Mouse (Mus musculus): ENCODE measurements around the gene Ptpn9. TPM values are rescaled to one million over a fixed set of nuclear protein-coding genes. Genes with fewer than 3 reads are reported as not detected.
"Not testable (repeated sequence)": the region's sequence is repeated elsewhere in the genome, so short reads cannot be mapped to it uniquely, and the experiment has no call there.

The Ptpn9 gene
- total RNA-seq (2022): 10 to 100 TPM; 54.2 to 57.3 (median 56.7) TPM

GRCm38 (mm10) chr9:56994286-56995197 lies at the start of gene Ptpn9:
Gene Ptpn9 (plus strand): TSS chr9:56994923.
- DNase-seq: peak; percentile 84

GRCm38 (mm10) chr9:56947481-56947880 lies 47.2 kb upstream of the Ptpn9 start:
- not testable (repeated sequence) for DNase-seq

- DNase-seq: not testable (repeated sequence)
Measured at GRCm38 (mm10) chr9:56948699-56949098, 46.0 kb upstream of the Ptpn9 start.

GRCm38 (mm10) chr9:56949767-56950166 lies 45.0 kb upstream of the Ptpn9 start:
- no peak for DNase-seq

- DNase-seq: peak; percentile 97
Measured at GRCm38 (mm10) chr9:56950414-56951400, 44.0 kb upstream of the Ptpn9 start, which contains the start of gene Snupn. Gene Snupn (plus strand): TSS chr9:56950878.

GRCm38 (mm10) chr9:56953562-56953961 lies 41.2 kb upstream of the Ptpn9 start:
- no peak for DNase-seq

- DNase-seq: no peak
Measured at GRCm38 (mm10) chr9:56956966-56957675, 37.6 kb upstream of the Ptpn9 start.

- DNase-seq: no peak
Measured at GRCm38 (mm10) chr9:56958689-56959088, 36.0 kb upstream of the Ptpn9 start.

- no peak for DNase-seq
Measured at GRCm38 (mm10) chr9:56961591-56961990, 33.1 kb upstream of the Ptpn9 start.

GRCm38 (mm10) chr9:56970158-56970557 lies 24.6 kb upstream of the Ptpn9 start:
- DNase-seq: no peak

- no peak for DNase-seq
Measured at GRCm38 (mm10) chr9:56973960-56974524, 20.7 kb upstream of the Ptpn9 start.

- no peak for DNase-seq
Measured at GRCm38 (mm10) chr9:56975199-56975598, 19.5 kb upstream of the Ptpn9 start.

GRCm38 (mm10) chr9:56980186-56980585 lies 14.5 kb upstream of the Ptpn9 start:
- no peak for DNase-seq

- DNase-seq: no peak
Measured at GRCm38 (mm10) chr9:56981502-56981901, 13.2 kb upstream of the Ptpn9 start.

GRCm38 (mm10) chr9:56995198-56996027 lies 690 bp downstream of the Ptpn9 start:
- DNase-seq: peak; percentile 31

GRCm38 (mm10) chr9:56996028-56996346 lies 1.3 kb downstream of the Ptpn9 start:
- DNase-seq: peak; percentile 37

GRCm38 (mm10) chr9:56997206-56997605 lies 2.5 kb downstream of the Ptpn9 start:
- not testable (repeated sequence) for DNase-seq

- DNase-seq: peak; percentile 32
Measured at GRCm38 (mm10) chr9:57003011-57003410, 8.3 kb downstream of the Ptpn9 start.

- no peak for DNase-seq
Measured at GRCm38 (mm10) chr9:57012393-57012792, 17.7 kb downstream of the Ptpn9 start.

GRCm38 (mm10) chr9:57012895-57013294 lies 18.2 kb downstream of the Ptpn9 start:
- DNase-seq: no peak

- no peak for DNase-seq
Measured at GRCm38 (mm10) chr9:57013756-57014155, 19.0 kb downstream of the Ptpn9 start.
